Mouse (Mus musculus) spleen, postnatal 36 days (tissue): ENCODE results near the gene Dennd2a.

Experiments used
- DNase-seq, 2 experiments: peaks; one replicate each; pipeline ENCODE4 v3.0.0; 2022; ENCODE audit warnings: low spot score in 2 of 2, mixed read lengths in 1 of 2

Dennd2a gene

GRCm38 (mm10) chr6:39515739-39516131 is 41.9 kb downstream of the Dennd2a start:
- DNase-seq: no peak

- no peak for DNase-seq
Observed at GRCm38 (mm10) chr6:39515040-39515738, 42.5 kb downstream of the Dennd2a start.

GRCm38 (mm10) chr6:39503476-39503875 is 54.2 kb downstream of the Dennd2a start:
- DNase-seq: no peak

- no peak for DNase-seq
Observed at GRCm38 (mm10) chr6:39497165-39497564, 60.5 kb downstream of the Dennd2a start.

- peak in 1 of 2 experiments; percentile 18 for DNase-seq
Observed at GRCm38 (mm10) chr6:39493129-39493714, 64.4 kb downstream of the Dennd2a start.

GRCm38 (mm10) chr6:39492161-39492560 is 65.5 kb downstream of the Dennd2a start:
- DNase-seq: no peak

GRCm38 (mm10) chr6:39491203-39491602 is 66.5 kb downstream of the Dennd2a start:
- no peak for DNase-seq

GRCm38 (mm10) chr6:39488292-39488691 is 69.4 kb downstream of the Dennd2a start:
- no peak for DNase-seq

GRCm38 (mm10) chr6:39483656-39484055 is 74.0 kb downstream of the Dennd2a start:
- DNase-seq: no peak

GRCm38 (mm10) chr6:39478509-39479150 is 79.0 kb downstream of the Dennd2a start:
- no peak for DNase-seq

GRCm38 (mm10) chr6:39476617-39477016 is 81.0 kb downstream of the Dennd2a start:
- DNase-seq: no peak

- DNase-seq: no peak
Observed at GRCm38 (mm10) chr6:39474424-39474823, 83.2 kb downstream of the Dennd2a start.

- no peak for DNase-seq
Observed at GRCm38 (mm10) chr6:39472837-39473236, 84.8 kb downstream of the Dennd2a start.

GRCm38 (mm10) chr6:39472271-39472670 is 85.4 kb downstream of the Dennd2a start:
- no peak for DNase-seq

- no peak for DNase-seq
Observed at GRCm38 (mm10) chr6:39470076-39470475, 87.6 kb downstream of the Dennd2a start.

- DNase-seq: no peak
Observed at GRCm38 (mm10) chr6:39469427-39469826, 88.2 kb downstream of the Dennd2a start.

- DNase-seq: peak; percentile 59 to 75
Observed at GRCm38 (mm10) chr6:39462621-39463538, 94.8 kb downstream of the Dennd2a start.

- peak in 1 of 2 experiments; percentile 15 for DNase-seq
Observed at GRCm38 (mm10) chr6:39460040-39460439, 97.6 kb downstream of the Dennd2a start.

- DNase-seq: no peak
Observed at GRCm38 (mm10) chr6:39455339-39456160, 102.1 kb downstream of the Dennd2a start.

GRCm38 (mm10) chr6:39454616-39455015 is 103.1 kb downstream of the Dennd2a start:
- DNase-seq: no peak

- DNase-seq: no peak
Observed at GRCm38 (mm10) chr6:39453564-39453963, 104.1 kb downstream of the Dennd2a start.
